Mouse (Mus musculus): ENCODE measurements at regions not wholly inside any gene's neighbourhood (a gene's known extent, or its start where the extent isn't known, plus 50 kb on each side); places are given as distances from the start of the nearest gene placed in this dataset.

GRCm38 (mm10) chr7:66528881-66529280, 101.6 kb upstream of the Aldh1a3 start:
- TF ChIP-seq CTCF (IDR thresholded peaks at IDR 0.05; ENCODE audit: low read depth, low read length) = no peak
- TF ChIP-seq POLR2A (IDR thresholded peaks at IDR 0.05; ENCODE audit: insufficient read depth, low read length) = no peak
- TF ChIP-seq EP300 (IDR thresholded peaks at IDR 0.05; ENCODE audit: insufficient read depth, low read depth, low read length) = no peak
